Mouse (Mus musculus) heart, adult 8-10 months (tissue): ENCODE results near the gene Cadps2. TPM values are rescaled to one million over a fixed set of nuclear protein-coding genes. Genes with fewer than 3 reads are reported as not detected.

Experiments used
- DNase-seq: peaks from one replicate; pipeline ENCODE4 v3.0.0; 2022; ENCODE audit warnings: low spot score
- total RNA-seq, 4 experiments: library from RNA; stranded (reverse); gene quantifications; 2 replicates each; pipeline ENCODE4 v1.2.4; 2022

Gene Cadps2
- total RNA-seq, 4 experiments from 2014 or later, result 1.8 to 2.3 (median 2.3) TPM

- DNase-seq, result no peak
These were observed 77.0 kb downstream of the Cadps2 start for GRCm38 (mm10) chr6:23762204-23762603.

- DNase-seq, result no peak
These were observed 81.0 kb downstream of the Cadps2 start for GRCm38 (mm10) chr6:23758249-23758648.

- no peak for DNase-seq
These were observed 90.4 kb downstream of the Cadps2 start for GRCm38 (mm10) chr6:23748823-23749222.

GRCm38 (mm10) chr6:23740010-23740409 lies 99.2 kb downstream of the Cadps2 start:
- DNase-seq, result no peak

GRCm38 (mm10) chr6:23732750-23733149 lies 106.5 kb downstream of the Cadps2 start:
- DNase-seq, result no peak

GRCm38 (mm10) chr6:23728620-23729019 lies 110.6 kb downstream of the Cadps2 start:
- DNase-seq, result no peak

GRCm38 (mm10) chr6:23723697-23724096 lies 115.5 kb downstream of the Cadps2 start:
- DNase-seq, result no peak

- DNase-seq, result no peak
These were observed 118.8 kb downstream of the Cadps2 start for GRCm38 (mm10) chr6:23720401-23720800.

- DNase-seq, result no peak
These were observed 131.7 kb downstream of the Cadps2 start for GRCm38 (mm10) chr6:23707506-23707905.

GRCm38 (mm10) chr6:23700879-23701278 lies 138.3 kb downstream of the Cadps2 start:
- DNase-seq, result no peak

GRCm38 (mm10) chr6:23678172-23678571 lies 161.0 kb downstream of the Cadps2 start:
- no peak for DNase-seq

- DNase-seq, result no peak
These were observed 184.2 kb downstream of the Cadps2 start, which contains the start of gene Rnf148 for GRCm38 (mm10) chr6:23655036-23655435. Rnf148 (minus strand) TSS chr6:23655136.

- no peak for DNase-seq
These were observed 189.0 kb downstream of the Cadps2 start, which contains the start of gene Rnf133 for GRCm38 (mm10) chr6:23650205-23650604. Rnf133 (minus strand) TSS chr6:23650305.

- no peak for DNase-seq
These were observed 190.5 kb downstream of the Cadps2 start for GRCm38 (mm10) chr6:23648732-23649131.

- peak; percentile 44 for DNase-seq
These were observed 191.5 kb downstream of the Cadps2 start for GRCm38 (mm10) chr6:23647627-23648247.

GRCm38 (mm10) chr6:23637081-23637480 lies 202.1 kb downstream of the Cadps2 start:
- no peak for DNase-seq

- no peak for DNase-seq
These were observed 204.0 kb downstream of the Cadps2 start for GRCm38 (mm10) chr6:23635208-23635607.

- no peak for DNase-seq
These were observed 205.2 kb downstream of the Cadps2 start for GRCm38 (mm10) chr6:23634016-23634415.

GRCm38 (mm10) chr6:23630465-23630864 lies 208.8 kb downstream of the Cadps2 start:
- no peak for DNase-seq

- no peak for DNase-seq
These were observed 264.1 kb downstream of the Cadps2 start for GRCm38 (mm10) chr6:23575102-23575501.

GRCm38 (mm10) chr6:23573750-23574149 lies 265.5 kb downstream of the Cadps2 start:
- no peak for DNase-seq

- DNase-seq, result no peak
These were observed 266.8 kb downstream of the Cadps2 start for GRCm38 (mm10) chr6:23572401-23572800.

GRCm38 (mm10) chr6:23569686-23570085 lies 269.5 kb downstream of the Cadps2 start:
- DNase-seq, result no peak

GRCm38 (mm10) chr6:23568688-23569087 lies 270.5 kb downstream of the Cadps2 start:
- DNase-seq, result no peak
